Mouse (Mus musculus): ENCODE data around the gene Bicra. TPM values are rescaled to one million over a fixed set of nuclear protein-coding genes. Genes with fewer than 3 reads are reported as not detected.

Bicra gene
- polyA plus RNA-seq, 1 experiment from 2014 or later, result 8.4 TPM

- H3K4me2 ChIP-seq, result no peak overlapping the region
- peaks cover 23% of the 10 kb centered on the region for H3K36me3 ChIP-seq (ENCODE audit: poor library complexity, severe bottlenecking)
- no peak overlapping the region for H3K4me3 ChIP-seq
- WGBS, result 90% methylated on average over 7 of the region's 7 CpGs
- no peaks in the 10 kb centered on the region for H3K9me3 ChIP-seq (replicated peaks)
- no peak overlapping the region for H3K27ac ChIP-seq
- peaks cover 5% of the 10 kb centered on the region; the same call in 1 of the 2 replicates for H3K4me1 ChIP-seq
- H3K27me3 ChIP-seq, result no peaks in the 10 kb centered on the region
- H3K9ac ChIP-seq, result no peak overlapping the region
- no peak for ATAC-seq
These were observed 38.1 kb downstream of the Bicra start for GRCm38 (mm10) chr7:16009636-16010035.

- H3K4me1 ChIP-seq, result peaks cover 18% of the 10 kb centered on the region
- no peak for ATAC-seq
- WGBS, result 75% methylated on average over 3 of the region's 3 CpGs
- H3K4me2 ChIP-seq, result no peak overlapping the region
- H3K27me3 ChIP-seq, result no peaks in the 10 kb centered on the region
- no peaks in the 10 kb centered on the region for H3K9me3 ChIP-seq (replicated peaks)
- no peak overlapping the region for H3K27ac ChIP-seq
- H3K36me3 ChIP-seq (ENCODE audit: poor library complexity, severe bottlenecking), result 0 out of 2 replicates have a peak, but pooled peaks cover 12% of the 10 kb centered on the region
- H3K9ac ChIP-seq, result no peak overlapping the region
- H3K4me3 ChIP-seq, result no peak overlapping the region
These were observed 42.7 kb downstream of the Bicra start for GRCm38 (mm10) chr7:16005020-16005419.

GRCm38 (mm10) chr7:16004177-16004856 lies 43.4 kb downstream of the Bicra start:
- ATAC-seq, result no peak
- Histone ChIP-seq H3K27ac (peak overlapping the region; percentile 10; the same call in 1 of the 2 replicates), H3K4me2 (no peak overlapping the region), H3K9ac (no peak overlapping the region), H3K27me3 (no peaks in the 10 kb centered on the region), H3K9me3 (replicated peaks) (no peaks in the 10 kb centered on the region), H3K4me1 (peaks cover 18% of the 10 kb centered on the region), H3K36me3 (ENCODE audit: poor library complexity, severe bottlenecking) (peaks cover 14% of the 10 kb centered on the region), H3K4me3 (no peak overlapping the region)
- 46% methylated on average over 12 of the region's 12 CpGs for WGBS

- no peaks in the 10 kb centered on the region for H3K9me3 ChIP-seq (replicated peaks)
- peaks cover 18% of the 10 kb centered on the region for H3K4me1 ChIP-seq
- H3K4me3 ChIP-seq, result no peak overlapping the region
- ATAC-seq, result no peak
- H3K27me3 ChIP-seq, result no peaks in the 10 kb centered on the region
- H3K27ac ChIP-seq, result no peak overlapping the region
- H3K9ac ChIP-seq, result no peak overlapping the region
- H3K4me2 ChIP-seq, result no peak overlapping the region
- peaks cover 21% of the 10 kb centered on the region for H3K36me3 ChIP-seq (ENCODE audit: poor library complexity, severe bottlenecking)
- 91% methylated on average over 4 of the region's 4 CpGs for WGBS
These were observed 44.7 kb downstream of the Bicra start for GRCm38 (mm10) chr7:16003032-16003431.

- Histone ChIP-seq H3K4me2 (no peak overlapping the region), H3K36me3 (ENCODE audit: poor library complexity, severe bottlenecking) (peaks cover 22% of the 10 kb centered on the region), H3K4me1 (peaks cover 18% of the 10 kb centered on the region), H3K9ac (no peak overlapping the region), H3K27me3 (no peaks in the 10 kb centered on the region), H3K27ac (no peak overlapping the region), H3K9me3 (replicated peaks) (no peaks in the 10 kb centered on the region), H3K4me3 (no peak overlapping the region)
- 87% methylated on average over 5 of the region's 5 CpGs for WGBS
- no peak for ATAC-seq
These were observed 45.5 kb downstream of the Bicra start for GRCm38 (mm10) chr7:16002171-16002570.

- WGBS, result 93% methylated on average over 1 of the region's 1 CpGs
- no peaks in the 10 kb centered on the region for H3K9me3 ChIP-seq (replicated peaks)
- H3K4me2 ChIP-seq, result no peak overlapping the region
- H3K4me1 ChIP-seq, result peaks cover 18% of the 10 kb centered on the region
- no peak for ATAC-seq
- no peak overlapping the region for H3K27ac ChIP-seq
- H3K27me3 ChIP-seq, result no peaks in the 10 kb centered on the region
- H3K36me3 ChIP-seq (ENCODE audit: poor library complexity, severe bottlenecking), result peaks cover 25% of the 10 kb centered on the region
- H3K4me3 ChIP-seq, result no peak overlapping the region
- H3K9ac ChIP-seq, result no peak overlapping the region
These were observed 46.0 kb downstream of the Bicra start for GRCm38 (mm10) chr7:16001691-16002090.

GRCm38 (mm10) chr7:15993789-15994188 lies 53.9 kb downstream of the Bicra start:
- no peak overlapping the region for H3K4me3 ChIP-seq
- H3K36me3 ChIP-seq (ENCODE audit: poor library complexity, severe bottlenecking), result peaks cover 95% of the 10 kb centered on the region
- H3K4me2 ChIP-seq, result no peak overlapping the region
- no peaks in the 10 kb centered on the region for H3K4me1 ChIP-seq
- H3K27me3 ChIP-seq, result no peaks in the 10 kb centered on the region
- no peak overlapping the region for H3K9ac ChIP-seq
- WGBS, result 94% methylated on average over 4 of the region's 4 CpGs
- no peak overlapping the region for H3K27ac ChIP-seq
- no peaks in the 10 kb centered on the region for H3K9me3 ChIP-seq (replicated peaks)
- no peak for ATAC-seq

- Histone ChIP-seq H3K36me3 (ENCODE audit: poor library complexity, severe bottlenecking) (peaks cover 99% of the 10 kb centered on the region), H3K4me1 (no peaks in the 10 kb centered on the region)
- WGBS, result 81% methylated on average over 3 of the region's 3 CpGs
These were observed 54.6 kb downstream of the Bicra start for GRCm38 (mm10) chr7:15993152-15993551.

GRCm38 (mm10) chr7:15991764-15992163 lies 56.0 kb downstream of the Bicra start:
- H3K9ac ChIP-seq, result no peak overlapping the region
- no peak for ATAC-seq
- peaks cover 99% of the 10 kb centered on the region for H3K36me3 ChIP-seq (ENCODE audit: poor library complexity, severe bottlenecking)
- H3K27ac ChIP-seq, result no peak overlapping the region
- no peaks in the 10 kb centered on the region for H3K9me3 ChIP-seq (replicated peaks)
- H3K4me1 ChIP-seq, result no peaks in the 10 kb centered on the region
- WGBS, result 95% methylated on average over 3 of the region's 3 CpGs
- no peak overlapping the region for H3K4me2 ChIP-seq
- no peak overlapping the region for H3K4me3 ChIP-seq
- no peaks in the 10 kb centered on the region for H3K27me3 ChIP-seq

More at GRCm38 (mm10) chr7:15993152-15993551, 54.6 kb downstream of the Bicra start:
- Histone ChIP-seq H3K27ac (no peak overlapping the region), H3K9ac (no peak overlapping the region), H3K9me3 (replicated peaks) (no peaks in the 10 kb centered on the region), H3K4me2 (no peak overlapping the region), H3K4me3 (no peak overlapping the region), H3K27me3 (no peaks in the 10 kb centered on the region)
- no peak for ATAC-seq

- H3K36me3 ChIP-seq (ENCODE audit: poor library complexity, severe bottlenecking), result peaks cover 86% of the 10 kb centered on the region
- no peak for ATAC-seq
- H3K27ac ChIP-seq, result no peak overlapping the region
- no peaks in the 10 kb centered on the region for H3K9me3 ChIP-seq (replicated peaks)
- no peaks in the 10 kb centered on the region for H3K27me3 ChIP-seq
- WGBS, result 96% methylated on average over 16 of the region's 16 CpGs
- no peaks in the 10 kb centered on the region for H3K4me1 ChIP-seq
- H3K4me2 ChIP-seq, result no peak overlapping the region
- H3K4me3 ChIP-seq, result no peak overlapping the region
- H3K9ac ChIP-seq, result no peak overlapping the region
These were observed 59.9 kb downstream of the Bicra start for GRCm38 (mm10) chr7:15987661-15988356.

GRCm38 (mm10) chr7:15982729-15983407 lies 64.9 kb downstream of the Bicra start:
- Histone ChIP-seq H3K27ac (no peak overlapping the region), H3K36me3 (ENCODE audit: poor library complexity, severe bottlenecking) (peaks cover 79% of the 10 kb centered on the region), H3K4me3 (no peak overlapping the region), H3K9ac (no peak overlapping the region), H3K4me1 (no peaks in the 10 kb centered on the region), H3K9me3 (replicated peaks) (no peaks in the 10 kb centered on the region), H3K27me3 (no peaks in the 10 kb centered on the region), H3K4me2 (no peak overlapping the region)
- no peak for ATAC-seq
- 39% methylated on average over 4 of the region's 4 CpGs for WGBS

- H3K36me3 ChIP-seq (ENCODE audit: poor library complexity, severe bottlenecking), result peaks cover 79% of the 10 kb centered on the region
- no peaks in the 10 kb centered on the region for H3K27me3 ChIP-seq
- WGBS, result 82% methylated on average over 4 of the region's 4 CpGs
- no peak overlapping the region for H3K4me3 ChIP-seq
- no peak overlapping the region for H3K27ac ChIP-seq
- H3K9me3 ChIP-seq (replicated peaks), result no peaks in the 10 kb centered on the region
- no peak overlapping the region; the same call in 1 of the 2 replicates for H3K9ac ChIP-seq
- no peak for ATAC-seq
- no peaks in the 10 kb centered on the region for H3K4me1 ChIP-seq
- no peak overlapping the region for H3K4me2 ChIP-seq
These were observed 66.2 kb downstream of the Bicra start for GRCm38 (mm10) chr7:15981538-15981937.
